Mouse (Mus musculus) ovary, postnatal 36 days (tissue): ENCODE measurements around the gene Ttf1.

ENCODE experiments used
- DNase-seq: peaks from one replicate; pipeline ENCODE4 v3.0.0; 2022; ENCODE audit warnings: low spot score, mixed read lengths

Ttf1 gene

DNA sequence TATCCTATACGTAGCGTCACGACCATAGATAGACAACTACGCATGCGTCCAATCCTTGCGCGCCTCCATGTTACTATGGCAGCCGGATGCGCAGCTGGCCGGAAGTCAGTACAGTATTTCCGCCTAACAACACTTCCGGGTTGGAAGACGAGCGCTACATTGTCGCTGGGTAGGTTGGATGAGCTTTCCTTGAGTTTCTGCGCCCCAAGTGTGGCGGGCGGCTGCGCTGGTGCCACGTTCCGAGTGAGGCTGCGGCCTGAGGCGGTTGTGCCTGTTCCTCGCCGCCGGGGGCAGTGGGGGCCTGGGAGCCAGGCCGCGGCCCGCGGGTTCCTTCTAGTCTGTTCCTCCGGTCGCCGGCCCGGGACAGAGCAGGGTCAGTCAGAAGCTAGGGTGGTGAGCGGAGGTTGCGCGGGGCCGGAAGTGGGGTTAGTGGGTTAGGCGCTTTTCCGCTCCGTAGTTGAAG is at the start of gene Ttf1:
Ttf1 (plus strand) TSS at position 128 of the 463 bp plus-strand sequence.
- peak; percentile 83 for DNase-seq

GRCm38 (mm10) chr2:29012523-29012922 is 47.5 kb upstream of the Ttf1 start:
- no peak for DNase-seq

DNA sequence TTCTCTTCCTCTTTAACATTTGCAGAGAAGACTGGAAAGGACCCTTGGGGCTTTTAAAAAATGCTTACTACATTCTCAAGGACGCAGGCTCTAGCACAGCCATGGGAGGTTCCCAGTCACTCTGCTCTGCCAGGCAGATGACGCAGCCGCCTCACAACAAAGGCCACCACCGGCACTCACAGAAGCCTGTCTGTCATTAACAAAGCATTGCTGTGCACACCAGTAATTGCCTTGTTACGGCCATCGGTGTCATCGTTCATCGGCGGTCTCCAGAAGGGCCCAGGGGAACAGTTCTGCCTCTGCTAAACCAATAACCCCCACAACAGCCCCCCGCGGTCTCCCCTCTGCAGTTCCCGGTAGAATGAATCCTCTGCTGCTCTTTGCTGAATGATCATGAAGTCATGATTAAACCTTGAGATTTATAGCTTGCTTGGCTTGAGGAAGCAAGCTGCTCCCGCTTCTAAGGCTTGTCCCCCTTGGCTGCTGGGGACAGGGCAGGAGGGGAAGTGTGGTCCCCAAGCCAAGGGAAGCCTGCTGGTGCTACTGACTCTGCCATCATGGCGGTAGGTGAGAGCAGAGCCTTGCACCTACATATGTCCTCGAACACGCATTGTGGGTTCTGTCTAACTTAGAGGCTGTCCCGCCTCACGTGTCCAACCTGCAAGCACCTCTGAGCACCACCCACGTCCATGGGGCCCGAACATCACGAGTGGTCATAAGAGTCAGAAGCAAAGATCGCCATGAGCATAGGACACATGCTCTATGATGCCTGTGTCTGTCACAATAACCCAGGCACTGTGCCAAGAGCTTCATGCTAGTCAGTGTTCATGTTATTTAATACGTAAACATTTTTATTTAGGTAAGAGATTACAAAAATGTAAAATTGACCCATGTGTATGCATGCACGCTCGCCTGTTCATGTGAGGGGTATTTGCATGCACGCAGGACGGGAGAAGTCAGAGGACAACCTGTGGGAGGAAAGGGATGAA is 43.2 kb upstream of the Ttf1 start:
- no peak for DNase-seq

- DNase-seq = no peak
Observed at GRCm38 (mm10) chr2:29018680-29019079, 41.4 kb upstream of the Ttf1 start.

GRCm38 (mm10) chr2:29021025-29021424 is 39.0 kb upstream of the Ttf1 start:
- no peak for DNase-seq

DNA sequence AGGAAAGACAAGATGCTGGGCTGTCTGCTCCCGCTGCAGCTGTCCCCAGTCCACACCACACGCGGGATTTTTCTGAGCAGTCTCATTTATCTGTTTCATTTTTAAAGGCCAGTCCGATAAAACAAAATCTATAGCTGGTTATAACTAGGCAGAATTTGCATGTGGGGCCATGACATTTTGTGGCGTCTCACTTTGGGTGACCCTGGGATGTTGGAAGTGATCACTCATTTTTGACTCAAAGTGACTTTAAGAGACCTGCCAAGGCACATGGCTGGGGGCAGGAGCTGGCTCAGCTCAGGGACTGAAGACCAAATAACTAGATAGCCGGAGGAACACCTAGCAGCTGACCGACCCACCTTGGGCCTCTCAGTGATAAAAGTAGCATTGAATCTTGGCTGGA is 37.1 kb upstream of the Ttf1 start:
- DNase-seq = no peak

GRCm38 (mm10) chr2:29025284-29025683 is 34.8 kb upstream of the Ttf1 start:
- peak; percentile 10 for DNase-seq

DNA sequence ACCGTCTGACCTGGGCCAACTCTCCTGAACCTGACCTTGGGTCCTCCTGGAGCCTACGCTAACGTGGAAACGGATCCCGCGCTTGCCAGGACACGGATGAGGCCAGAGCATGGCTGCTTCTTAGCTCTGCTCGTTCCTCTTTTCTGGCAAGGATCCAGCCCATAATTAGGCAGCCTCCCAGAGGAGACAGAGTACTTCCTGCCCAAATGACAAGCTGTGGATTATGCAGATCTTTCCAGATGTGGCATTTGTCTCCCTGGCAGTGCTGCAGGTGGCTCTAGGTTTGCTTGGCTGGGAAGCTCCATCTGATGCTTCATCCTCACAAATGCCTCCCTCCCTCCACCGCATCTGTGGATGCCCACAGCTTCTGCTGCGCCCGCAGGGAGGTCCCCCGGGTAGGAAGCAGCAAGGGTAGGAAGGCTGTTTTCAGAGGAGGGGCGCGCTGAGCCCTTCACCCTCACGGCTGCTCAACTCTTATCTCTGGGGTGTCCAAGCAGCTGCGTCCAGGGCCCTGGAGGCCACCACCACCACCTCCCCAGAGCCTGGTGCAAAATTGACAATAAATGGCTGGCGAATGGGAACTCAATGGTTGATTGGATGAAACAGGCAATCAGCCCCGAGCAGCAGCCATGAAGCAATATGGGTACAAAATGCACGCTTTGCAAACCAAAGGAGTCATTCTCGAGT is 29.9 kb upstream of the Ttf1 start:
- DNase-seq = no peak

- DNase-seq = no peak
Observed at GRCm38 (mm10) chr2:29031951-29032350, 28.1 kb upstream of the Ttf1 start.

DNA sequence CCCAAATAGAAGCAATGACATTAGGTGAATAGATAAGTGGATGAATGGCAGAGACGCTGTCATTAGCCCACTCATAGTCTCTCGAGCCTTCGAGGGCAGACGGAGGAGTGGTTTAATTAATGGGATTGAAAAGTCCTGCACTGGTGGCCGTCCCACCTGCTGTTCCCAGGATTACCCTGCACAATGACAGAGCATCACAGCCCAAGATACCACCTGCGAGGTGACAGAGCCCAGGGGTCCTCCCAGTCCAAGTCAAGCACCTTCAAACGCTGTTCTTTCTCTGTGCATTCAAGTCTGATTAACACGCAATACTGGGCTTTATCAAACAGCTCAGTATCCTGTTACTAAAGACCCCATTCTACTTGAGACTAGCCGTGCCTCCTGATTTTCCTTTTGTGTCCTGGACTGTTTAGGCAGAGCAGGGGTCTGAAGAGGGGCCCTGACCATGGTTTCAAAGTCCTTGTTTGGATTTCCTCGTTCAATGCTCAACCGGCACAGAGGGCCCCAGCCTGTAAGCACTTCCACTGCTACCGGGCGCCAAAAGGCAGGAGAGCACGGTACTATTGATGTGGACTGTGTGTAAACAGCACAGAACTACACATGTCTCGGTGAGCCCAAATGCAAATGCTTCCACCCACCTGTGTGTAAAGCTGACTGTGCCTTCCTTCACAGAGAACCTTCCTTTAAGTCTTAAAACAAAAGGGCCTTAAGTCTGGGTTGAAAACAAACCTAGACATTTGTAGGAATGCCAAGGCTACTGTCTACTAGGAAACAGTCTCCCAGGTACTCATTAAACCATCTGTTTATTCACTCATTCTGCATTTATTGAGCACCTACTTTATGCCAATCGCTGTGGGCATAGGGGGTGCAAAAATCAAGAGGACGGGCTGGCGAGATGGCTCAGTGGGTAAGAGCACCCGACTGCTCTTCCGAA is 25.3 kb upstream of the Ttf1 start:
- DNase-seq = no peak

GRCm38 (mm10) chr2:29035698-29036097 is 24.4 kb upstream of the Ttf1 start:
- no peak for DNase-seq

- no peak for DNase-seq
Observed at GRCm38 (mm10) chr2:29039741-29040140, 20.3 kb upstream of the Ttf1 start.

- no peak for DNase-seq
Observed at GRCm38 (mm10) chr2:29040594-29041476, 19.2 kb upstream of the Ttf1 start.

DNA sequence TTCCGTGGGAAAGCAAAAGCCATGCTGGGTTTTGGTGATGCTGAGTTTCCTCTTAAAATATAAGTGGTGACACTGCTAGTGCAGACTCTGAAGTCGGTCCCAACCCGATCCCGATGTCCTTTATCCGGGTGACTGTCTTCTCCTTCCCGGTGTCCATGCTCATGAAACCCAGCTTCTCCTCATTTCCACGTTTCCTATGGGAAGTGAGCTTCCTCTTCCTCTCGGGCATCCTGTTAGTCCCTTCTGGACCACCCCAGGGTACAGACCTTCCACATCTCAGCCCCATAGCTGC is 18.6 kb upstream of the Ttf1 start:
- DNase-seq = no peak

DNA sequence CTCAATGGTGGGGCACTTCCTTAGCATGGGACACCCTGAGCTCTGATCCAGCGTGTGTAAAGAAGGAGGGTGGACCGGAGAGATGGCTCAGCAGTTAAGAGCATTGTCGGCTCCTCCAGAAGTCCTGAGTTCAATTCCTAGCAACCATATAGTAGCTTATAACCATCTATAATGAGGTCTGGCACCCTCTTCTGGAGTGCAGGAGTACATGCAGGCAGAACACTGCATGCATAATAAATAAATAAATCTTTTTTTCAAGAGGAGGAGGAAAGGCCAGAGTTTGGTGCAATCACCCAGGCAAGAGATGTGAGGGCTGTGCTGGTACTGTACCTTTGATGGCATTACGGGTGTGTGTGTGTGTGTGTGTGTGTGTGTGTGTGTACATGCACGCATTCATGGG is 17.9 kb upstream of the Ttf1 start:
- no peak for DNase-seq

DNA sequence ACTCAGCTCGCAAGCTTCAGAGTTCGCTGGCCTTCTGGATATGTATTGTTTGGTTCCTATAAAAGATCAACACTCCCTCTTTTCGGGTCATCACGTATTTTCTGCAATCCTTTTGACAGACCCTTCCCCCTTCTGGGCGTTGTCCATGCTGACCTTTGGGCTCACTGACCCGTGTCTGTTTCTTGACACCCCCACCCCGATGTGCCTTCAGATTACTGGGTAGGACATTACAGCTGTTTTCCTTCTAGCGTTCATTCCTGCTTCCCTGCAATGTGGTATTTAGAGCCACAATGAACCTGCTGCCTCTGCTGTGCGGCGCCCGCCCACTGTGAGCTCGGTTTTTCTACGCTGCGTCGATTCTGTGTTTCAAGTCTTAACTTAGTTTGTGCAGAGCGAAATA is 13.9 kb upstream of the Ttf1 start:
- DNase-seq = no peak

DNA sequence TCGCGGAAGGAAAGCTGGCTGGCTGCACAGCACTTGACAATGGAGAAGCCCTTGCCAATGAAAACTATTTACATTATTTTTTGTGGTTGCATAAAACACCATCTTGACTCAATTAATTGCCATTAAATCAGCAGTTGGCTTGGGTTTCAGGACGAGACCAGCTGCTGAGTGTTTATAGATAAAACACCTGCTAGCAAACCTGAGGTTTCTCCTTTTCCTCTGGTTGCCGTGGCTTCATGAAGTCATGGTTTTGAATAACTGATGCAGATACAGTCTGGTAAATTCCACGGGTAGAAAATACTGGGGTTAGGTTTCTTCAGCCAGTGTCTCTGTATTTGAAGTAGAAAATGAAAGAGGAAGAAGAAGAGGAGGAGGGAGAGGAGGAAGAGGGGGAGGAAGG is 8.1 kb upstream of the Ttf1 start:
- no peak for DNase-seq

- DNase-seq = peak; percentile 34
Observed at GRCm38 (mm10) chr2:29052943-29053454, 7.1 kb upstream of the Ttf1 start.

DNA sequence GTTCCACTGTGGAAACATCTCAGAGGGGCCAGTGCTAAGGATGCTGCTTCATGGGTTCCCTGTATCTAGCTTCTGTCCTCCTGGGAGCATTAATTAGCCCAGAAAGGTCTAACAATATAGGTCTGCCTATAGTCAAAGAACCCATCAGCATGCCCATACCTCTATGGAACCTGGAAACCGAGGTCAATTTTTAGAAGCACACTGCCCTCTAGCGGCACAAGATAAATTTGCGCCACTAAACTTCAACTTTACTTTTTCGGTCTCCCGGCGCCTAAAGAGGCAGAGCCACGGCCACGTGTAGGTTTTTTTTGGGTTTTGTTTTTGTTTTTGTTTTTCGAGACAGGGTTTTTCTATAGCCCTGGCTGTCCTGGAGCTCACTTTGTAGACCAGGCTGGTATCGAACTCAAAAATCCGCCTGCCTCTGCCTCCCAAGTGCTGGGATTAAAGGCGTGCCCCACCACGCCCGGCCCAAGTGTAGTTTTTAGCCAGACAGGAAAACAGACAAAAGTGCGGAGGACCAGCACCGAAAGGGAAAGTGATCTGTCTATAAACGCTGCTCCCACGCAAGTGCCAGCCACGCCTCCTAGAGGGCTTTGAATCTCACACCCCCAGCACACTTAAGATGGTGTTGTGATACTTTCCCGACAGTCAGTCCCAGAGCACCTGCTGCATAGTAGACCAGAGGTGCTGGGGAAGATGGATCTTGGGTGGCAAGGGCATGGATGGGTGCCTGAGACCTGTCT is 6.1 kb upstream of the Ttf1 start:
- DNase-seq = peak; percentile 37

DNA sequence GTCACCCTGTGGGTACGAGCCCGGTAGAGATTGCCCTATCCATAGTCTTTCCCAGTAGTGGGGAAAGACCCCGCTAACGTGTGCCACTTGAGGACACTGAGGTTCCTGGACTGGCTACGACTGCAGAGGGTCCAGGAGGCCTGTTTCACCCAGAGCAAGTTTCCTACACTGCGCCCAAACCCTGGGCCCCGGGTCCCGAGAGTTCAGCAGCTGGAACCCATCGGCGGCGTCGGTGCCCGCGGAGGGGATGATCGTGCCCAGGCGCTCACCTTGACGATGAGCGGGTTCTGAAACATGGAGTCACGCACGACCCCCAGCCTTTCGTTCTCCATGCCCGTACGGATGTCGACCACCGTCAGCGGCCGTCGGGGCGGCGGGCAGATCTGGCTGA is 5.5 kb upstream of the Ttf1 start:
- no peak for DNase-seq
